ENCODE assay signal across 25 mouse cellular contexts in the genomic region with DNA sequence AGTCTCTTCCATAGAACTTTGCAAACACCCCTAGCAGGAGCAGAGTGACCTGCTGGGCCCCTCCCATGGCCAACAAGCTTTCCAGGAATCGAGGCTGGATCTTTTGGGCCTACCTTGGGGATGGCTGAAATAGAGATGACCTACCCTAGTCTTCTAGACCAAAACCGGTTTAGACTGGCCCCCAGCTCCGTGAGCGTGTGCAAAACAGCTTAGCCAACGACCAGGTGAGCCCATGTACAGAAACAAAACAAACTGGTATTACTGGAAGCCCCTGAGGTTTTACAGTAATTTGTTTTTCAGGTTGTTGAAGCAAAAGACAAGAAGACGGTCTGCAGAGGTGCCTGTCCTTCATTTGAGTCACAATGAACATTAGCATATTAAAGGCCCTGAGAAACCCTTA.
"Had no signal": no experiment of that assay in that cellular context is flagged by ENCODE, and none has a peak within 500 bp of the region (broad histone marks: within the 10 kb centered on the region; RNA-seq: fewer than 3 reads in every experiment).

No protein-coding gene starts in this region.

- H3K4me1 ChIP-seq: heart, embryonic 12.5 days; hindbrain, embryonic 10.5 days; hindbrain, embryonic 12.5 days; limb, embryonic 13.5 days; limb, embryonic 15.5 days had no signal

- H3K36me3 ChIP-seq: heart, embryonic 12.5 days; hindbrain, embryonic 10.5 days; hindbrain, embryonic 12.5 days; kidney, embryonic 15.5 days; limb, embryonic 13.5 days; limb, embryonic 15.5 days; liver, embryonic 12.5 days had no signal

- DNase-seq: gastrocnemius, postnatal 14 days; gastrocnemius, postnatal 36 days; heart, postnatal 10 days; heart, postnatal 4 days; kidney, adult 2 months; kidney, adult 9 months; kidney, postnatal 14 days; kidney, postnatal 36 days; layer of hippocampus, adult 9-11 months; layer of hippocampus, postnatal 36 days; left cerebral cortex, postnatal 4 days had no signal

- ATAC-seq: hindbrain, embryonic 16.5 days; inflammation-experienced regulatory T-cells, adult 6 months; intestine, embryonic 16.5 days; liver, embryonic 12.5 days had no signal

- H3K4me2 ChIP-seq: heart, embryonic 12.5 days; hindbrain, embryonic 12.5 days; hindbrain, embryonic 14.5 days; kidney, embryonic 15.5 days; limb, embryonic 13.5 days; limb, embryonic 15.5 days; liver, embryonic 12.5 days had no signal

- H3K9me3 ChIP-seq: heart, embryonic 12.5 days; hindbrain, embryonic 12.5 days; limb, embryonic 15.5 days; liver, embryonic 12.5 days had no signal

- H3K27ac ChIP-seq: heart, adult 2 months; hindbrain, embryonic 10.5 days; hindbrain, embryonic 12.5 days; hindbrain, embryonic 14.5 days; kidney, embryonic 15.5 days; kidney, postnatal 0 days; limb, embryonic 13.5 days; limb, embryonic 15.5 days; liver, embryonic 12.5 days; liver, embryonic 14.5 days had no signal

- H3K4me3 ChIP-seq: heart, adult 2 months; heart, embryonic 12.5 days; hindbrain, embryonic 10.5 days; hindbrain, embryonic 12.5 days; kidney, embryonic 15.5 days; limb, embryonic 13.5 days; limb, embryonic 15.5 days; liver, embryonic 12.5 days had no signal

- H3K9ac ChIP-seq: heart, embryonic 12.5 days; hindbrain, embryonic 12.5 days; hindbrain, embryonic 14.5 days; kidney, embryonic 15.5 days; limb, embryonic 13.5 days; limb, embryonic 15.5 days; liver, embryonic 12.5 days; liver, embryonic 14.5 days had no signal
